Mouse (Mus musculus): ENCODE data around the gene Rplp0. TPM values are rescaled to one million over a fixed set of nuclear protein-coding genes. Genes with fewer than 3 reads are reported as not detected.

The Rplp0 gene
- polyA plus RNA-seq, 1 experiment from 2014 or later: 869 TPM

DNA sequence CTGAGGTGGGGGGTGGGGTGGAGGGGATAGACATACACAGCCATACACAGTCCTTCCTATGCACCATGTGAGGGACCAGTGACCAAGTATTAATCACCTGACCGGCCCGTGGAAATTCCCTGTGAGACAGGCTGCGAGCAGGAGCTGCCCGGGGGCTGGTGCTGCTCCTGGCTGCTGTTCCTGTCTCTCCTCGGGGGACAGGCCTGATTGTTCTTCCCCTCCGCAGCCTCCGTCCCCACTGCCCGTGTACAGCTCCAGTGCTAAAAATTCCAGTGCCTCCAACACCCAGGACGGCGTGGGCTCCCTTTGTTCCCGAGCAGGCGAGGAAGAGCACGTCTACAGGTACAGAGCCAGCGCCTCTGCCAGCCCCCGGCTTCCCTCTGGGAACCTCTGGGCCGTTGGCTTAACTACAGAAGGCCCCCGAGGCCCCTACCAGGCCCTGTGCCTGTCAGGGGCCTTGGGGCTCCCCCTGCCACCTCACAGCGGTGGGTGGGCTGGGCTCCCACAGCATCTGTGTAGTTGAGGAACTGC lies 14.5 kb upstream of the Rplp0 start:
- no peak overlapping the region for H3K9ac ChIP-seq

DNA sequence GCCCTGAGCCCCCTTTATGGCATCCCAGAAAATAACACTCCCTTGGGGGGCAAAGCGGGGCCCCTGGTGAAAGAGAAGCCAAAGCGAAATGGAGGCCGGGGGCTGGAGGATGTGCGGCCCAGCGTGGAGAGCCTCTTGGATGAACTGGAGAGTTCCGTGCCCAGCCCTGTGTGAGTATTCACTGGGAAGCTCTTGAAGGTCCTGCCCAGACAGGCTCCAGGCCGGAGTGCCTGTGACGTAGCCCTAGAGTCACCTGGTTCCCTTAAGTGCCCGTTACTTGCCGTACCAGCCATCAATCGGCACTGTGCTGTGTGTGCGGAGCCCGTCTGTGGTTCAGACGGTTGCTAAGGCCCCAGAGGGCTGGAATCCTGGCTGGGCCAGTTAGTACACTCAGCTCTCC lies 13.6 kb upstream of the Rplp0 start:
- Histone ChIP-seq H3K27ac (replicated peaks) (no peak overlapping the region), H3K4me3 (no peak overlapping the region), H3K4me1 (replicated peaks) (peaks cover 45% of the 10 kb centered on the region), H3K9me3 (no peaks in the 10 kb centered on the region), H3K27me3 (no peaks in the 10 kb centered on the region), H3K9ac (peak overlapping the region; percentile 8; the same call in 1 of the 2 replicates), H3K36me3 (peaks cover 48% of the 10 kb centered on the region), H3K4me2 (no peak overlapping the region)
- 83% methylated on average over 14 of the region's 14 CpGs for WGBS
- no peak for ATAC-seq (ENCODE audit: low read depth)

More for the DNA sequence above, 14.5 kb upstream of the Rplp0 start:
- no peak for ATAC-seq (ENCODE audit: low read depth)
- peak overlapping the region; percentile 15; the same call in 1 of the 2 replicates for H3K27ac ChIP-seq (replicated peaks)
- H3K27me3 ChIP-seq: no peaks in the 10 kb centered on the region
- H3K9me3 ChIP-seq: no peaks in the 10 kb centered on the region
- no peak overlapping the region for H3K4me3 ChIP-seq
- H3K4me2 ChIP-seq: no peak overlapping the region
- WGBS: 55% methylated on average over 18 of the region's 18 CpGs
- H3K36me3 ChIP-seq: peaks cover 46% of the 10 kb centered on the region
- H3K4me1 ChIP-seq (replicated peaks): peaks cover 45% of the 10 kb centered on the region

- no peak overlapping the region for H3K4me3 ChIP-seq
- ATAC-seq (ENCODE audit: low read depth): no peak
- WGBS: 85% methylated on average over 11 of the region's 11 CpGs
- peaks cover 45% of the 10 kb centered on the region for H3K4me1 ChIP-seq (replicated peaks)
- H3K27ac ChIP-seq (replicated peaks): 0 out of 2 replicates have a peak overlapping the region, but pooled peaks have one; percentile 38
- H3K9me3 ChIP-seq: no peaks in the 10 kb centered on the region
- H3K4me2 ChIP-seq: no peak overlapping the region
- H3K36me3 ChIP-seq: peaks cover 54% of the 10 kb centered on the region
- no peak overlapping the region for H3K9ac ChIP-seq
- H3K27me3 ChIP-seq: no peaks in the 10 kb centered on the region
Measured at GRCm38 (mm10) chr5:115546536-115546935, 12.7 kb upstream of the Rplp0 start.

- 43% methylated on average over 6 of the region's 6 CpGs for WGBS
- ATAC-seq (ENCODE audit: low read depth): no peak
Measured at GRCm38 (mm10) chr5:115547014-115547413, 12.3 kb upstream of the Rplp0 start.

GRCm38 (mm10) chr5:115547421-115547820 lies 11.8 kb upstream of the Rplp0 start:
- H3K27me3 ChIP-seq: no peaks in the 10 kb centered on the region
- no peak overlapping the region; the same call in 1 of the 2 replicates for H3K27ac ChIP-seq (replicated peaks)
- H3K9ac ChIP-seq: no peak overlapping the region
- H3K9me3 ChIP-seq: no peaks in the 10 kb centered on the region
- peaks cover 40% of the 10 kb centered on the region for H3K4me1 ChIP-seq (replicated peaks)
- no peak overlapping the region for H3K4me3 ChIP-seq
- peaks cover 62% of the 10 kb centered on the region for H3K36me3 ChIP-seq
- no peak for ATAC-seq (ENCODE audit: low read depth)
- 77% methylated on average over 7 of the region's 7 CpGs for WGBS
- H3K4me2 ChIP-seq: no peak overlapping the region

More at GRCm38 (mm10) chr5:115547014-115547413, 12.3 kb upstream of the Rplp0 start:
- peaks cover 58% of the 10 kb centered on the region for H3K36me3 ChIP-seq
- H3K4me3 ChIP-seq: no peak overlapping the region
- H3K4me1 ChIP-seq (replicated peaks): peaks cover 44% of the 10 kb centered on the region
- no peaks in the 10 kb centered on the region for H3K9me3 ChIP-seq
- H3K4me2 ChIP-seq: no peak overlapping the region
- H3K27me3 ChIP-seq: no peaks in the 10 kb centered on the region
- H3K27ac ChIP-seq (replicated peaks): 0 out of 2 replicates have a peak overlapping the region, but pooled peaks have one; percentile 38
- H3K9ac ChIP-seq: no peak overlapping the region

GRCm38 (mm10) chr5:115548501-115549285 lies 10.6 kb upstream of the Rplp0 start:
- 91% methylated on average over 18 of the region's 18 CpGs for WGBS
- H3K36me3 ChIP-seq: peaks cover 75% of the 10 kb centered on the region

GRCm38 (mm10) chr5:115550482-115551005 lies 8.7 kb upstream of the Rplp0 start:
- WGBS: 80% methylated on average over 11 of the region's 11 CpGs
- Histone ChIP-seq H3K27me3 (no peaks in the 10 kb centered on the region), H3K4me2 (no peak overlapping the region), H3K4me3 (no peak overlapping the region), H3K27ac (replicated peaks) (no peak overlapping the region), H3K9ac (no peak overlapping the region), H3K9me3 (no peaks in the 10 kb centered on the region), H3K36me3 (peaks cover 81% of the 10 kb centered on the region), H3K4me1 (replicated peaks) (peaks cover 9% of the 10 kb centered on the region; the same call in 1 of the 2 replicates)
- no peak for ATAC-seq (ENCODE audit: low read depth)

More at GRCm38 (mm10) chr5:115548501-115549285, 10.6 kb upstream of the Rplp0 start:
- H3K4me2 ChIP-seq: no peak overlapping the region
- no peak overlapping the region for H3K4me3 ChIP-seq
- no peaks in the 10 kb centered on the region for H3K27me3 ChIP-seq
- no peak for ATAC-seq (ENCODE audit: low read depth)
- no peaks in the 10 kb centered on the region for H3K9me3 ChIP-seq
- peaks cover 27% of the 10 kb centered on the region for H3K4me1 ChIP-seq (replicated peaks)
- H3K27ac ChIP-seq (replicated peaks): no peak overlapping the region
- H3K9ac ChIP-seq: no peak overlapping the region

- WGBS: 74% methylated on average over 12 of the region's 12 CpGs
- H3K9me3 ChIP-seq: no peaks in the 10 kb centered on the region
- H3K36me3 ChIP-seq: peaks cover 75% of the 10 kb centered on the region
- ATAC-seq (ENCODE audit: low read depth): no peak
- H3K9ac ChIP-seq: no peak overlapping the region
- no peaks in the 10 kb centered on the region for H3K27me3 ChIP-seq
- H3K4me2 ChIP-seq: no peak overlapping the region
- H3K4me1 ChIP-seq (replicated peaks): 0 out of 2 replicates have a peak, but pooled peaks cover 4% of the 10 kb centered on the region
- H3K27ac ChIP-seq (replicated peaks): no peak overlapping the region
- no peak overlapping the region for H3K4me3 ChIP-seq
Measured at GRCm38 (mm10) chr5:115551386-115551785, 7.9 kb upstream of the Rplp0 start.

DNA sequence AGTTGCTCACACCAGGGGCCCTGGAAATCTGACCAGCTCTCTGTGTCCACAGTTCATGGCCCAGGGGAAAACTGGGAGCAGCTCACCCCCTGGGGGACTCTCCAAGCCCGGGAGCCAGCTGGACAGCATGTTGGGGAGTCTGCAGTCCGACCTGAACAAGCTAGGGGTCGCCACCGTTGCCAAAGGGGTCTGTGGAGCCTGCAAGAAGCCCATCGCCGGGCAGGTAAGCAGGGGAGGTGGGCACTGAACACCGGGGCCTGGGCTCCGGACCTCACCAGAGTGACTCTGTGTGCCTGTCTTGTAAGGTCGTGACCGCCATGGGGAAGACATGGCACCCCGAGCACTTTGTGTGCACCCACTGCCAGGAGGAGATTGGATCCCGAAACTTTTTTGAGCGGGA lies 7.5 kb upstream of the Rplp0 start:
- H3K27ac ChIP-seq (replicated peaks): no peak overlapping the region
- no peaks in the 10 kb centered on the region for H3K9me3 ChIP-seq
- no peak for ATAC-seq (ENCODE audit: low read depth)
- H3K4me2 ChIP-seq: no peak overlapping the region
- 83% methylated on average over 13 of the region's 13 CpGs for WGBS
- 0 out of 2 replicates have a peak, but pooled peaks cover 3% of the 10 kb centered on the region for H3K4me1 ChIP-seq (replicated peaks)
- no peak overlapping the region for H3K9ac ChIP-seq
- no peaks in the 10 kb centered on the region for H3K27me3 ChIP-seq
- peaks cover 70% of the 10 kb centered on the region for H3K36me3 ChIP-seq
- H3K4me3 ChIP-seq: no peak overlapping the region

DNA sequence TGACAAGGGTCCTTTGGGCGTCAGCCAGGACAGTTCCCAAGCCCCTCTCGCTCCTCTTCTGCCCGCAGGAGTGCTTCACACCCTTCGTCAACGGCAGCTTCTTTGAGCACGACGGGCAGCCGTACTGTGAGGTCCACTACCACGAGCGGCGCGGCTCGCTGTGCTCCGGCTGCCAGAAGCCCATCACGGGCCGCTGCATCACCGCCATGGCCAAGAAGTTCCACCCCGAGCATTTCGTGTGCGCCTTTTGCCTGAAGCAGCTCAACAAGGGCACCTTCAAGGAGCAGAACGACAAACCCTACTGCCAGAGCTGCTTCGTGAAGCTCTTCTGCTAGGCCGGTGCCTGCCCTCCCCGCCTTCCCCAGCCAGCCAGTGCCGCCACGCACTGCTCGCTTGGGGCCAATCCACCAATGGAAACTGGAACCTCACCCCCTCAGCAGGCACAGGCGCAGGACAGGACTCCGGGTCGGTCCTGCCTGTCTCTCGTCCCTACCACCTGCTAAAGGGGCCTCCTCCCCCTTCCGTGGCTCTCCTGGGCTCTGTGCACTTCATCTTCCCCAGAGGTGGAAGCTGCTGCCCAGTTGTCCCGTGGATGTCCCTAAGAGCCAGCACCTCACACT lies 5.4 kb upstream of the Rplp0 start:
- no peak overlapping the region for H3K27ac ChIP-seq (replicated peaks)
- H3K4me1 ChIP-seq (replicated peaks): 0 out of 2 replicates have a peak, but pooled peaks cover 3% of the 10 kb centered on the region
- no peaks in the 10 kb centered on the region for H3K27me3 ChIP-seq
- no peaks in the 10 kb centered on the region for H3K9me3 ChIP-seq
- WGBS: 87% methylated on average over 33 of the region's 33 CpGs
- no peak for ATAC-seq (ENCODE audit: low read depth)
- H3K4me3 ChIP-seq: no peak overlapping the region
- no peak overlapping the region for H3K4me2 ChIP-seq
- peaks cover 51% of the 10 kb centered on the region for H3K36me3 ChIP-seq
- H3K9ac ChIP-seq: no peak overlapping the region

DNA sequence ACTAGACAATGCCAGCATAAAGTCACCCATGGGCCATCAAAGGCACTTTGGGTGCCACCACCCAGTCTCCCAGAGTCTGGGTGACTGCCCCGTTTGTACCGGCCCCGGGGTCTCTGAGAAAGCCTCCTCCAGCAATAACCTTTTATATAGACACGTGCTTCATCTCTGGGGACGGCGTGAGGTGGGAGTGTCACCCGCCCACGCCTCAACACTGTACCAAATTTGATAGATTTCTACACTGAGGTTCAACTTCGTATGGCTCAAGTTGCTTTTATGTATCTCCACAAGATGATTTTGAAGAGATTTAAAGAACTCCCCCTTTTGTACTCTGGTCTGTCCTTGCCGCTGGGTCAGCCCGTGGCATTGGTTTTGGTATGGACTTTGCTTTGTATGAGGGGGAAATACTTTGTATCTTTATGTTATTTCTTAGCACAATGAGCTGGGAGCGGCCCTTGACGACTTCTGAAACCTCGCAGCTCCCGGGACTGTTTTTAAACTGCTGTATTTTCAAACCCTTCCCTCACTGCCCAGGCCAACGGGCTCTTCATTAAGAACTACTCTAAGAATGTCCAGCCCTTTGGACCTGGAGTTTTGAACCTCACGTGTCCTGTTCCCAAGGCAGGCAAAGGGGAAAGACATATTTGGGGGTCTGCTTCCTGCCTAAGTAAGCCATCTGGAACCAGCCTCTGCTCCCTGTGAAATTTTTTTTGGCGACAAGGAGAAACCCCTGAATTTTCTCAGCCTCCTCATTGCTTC lies 4.6 kb upstream of the Rplp0 start:
- ATAC-seq (ENCODE audit: low read depth): no peak
- peaks cover 43% of the 10 kb centered on the region for H3K36me3 ChIP-seq
- no peak overlapping the region for H3K4me2 ChIP-seq
- H3K4me3 ChIP-seq: no peak overlapping the region
- no peak overlapping the region for H3K9ac ChIP-seq
- 0 out of 2 replicates have a peak, but pooled peaks cover 3% of the 10 kb centered on the region for H3K4me1 ChIP-seq (replicated peaks)
- no peaks in the 10 kb centered on the region for H3K9me3 ChIP-seq
- H3K27ac ChIP-seq (replicated peaks): no peak overlapping the region
- WGBS: 89% methylated on average over 18 of the region's 18 CpGs
- no peaks in the 10 kb centered on the region for H3K27me3 ChIP-seq
